Mouse (Mus musculus) cortical plate, adult 2 months (tissue): Measurements from ENCODE around the gene 9130213A22Rik. TPM values are rescaled to one million over a fixed set of nuclear protein-coding genes. Genes with fewer than 3 reads are reported as not detected.

Experiments used
- H3K27ac ChIP-seq: fragments of 200-500 bp; 2 replicates; pipeline ENCODE4 v1.5.1; 2012; ENCODE audit warnings: low read length, control low read depth, inconsistent platforms; ENCODE audit not compliant: insufficient read depth
- H3K4me1 ChIP-seq: fragments of 200-500 bp; 2 replicates; pipeline ENCODE4 v1.6.1; 2011; ENCODE audit warnings: low read length; ENCODE audit not compliant: control insufficient read depth, insufficient read depth
- H3K4me3 ChIP-seq: fragments of 200-500 bp; 2 replicates; pipeline ENCODE4 v1.5.1; 2011; ENCODE audit warnings: mild to moderate bottlenecking, low read length, control low read depth; ENCODE audit not compliant: insufficient read depth
- CTCF ChIP-seq: fragments of 200-500 bp; IDR thresholded peaks from 2 replicates; pipeline ENCODE4 v1.5.1; 2011; ENCODE audit warnings: mild to moderate bottlenecking, control low read depth, low read length; ENCODE audit not compliant: insufficient read depth; ENCODE audit errors: extremely low read depth
- POLR2A ChIP-seq: fragments of 200-500 bp; IDR thresholded peaks from 2 replicates; pipeline ENCODE4 v1.6.1; 2011; ENCODE audit warnings: mild to moderate bottlenecking, low read length, control low read depth; ENCODE audit not compliant: insufficient read depth; ENCODE audit errors: extremely low read depth
- polyA plus RNA-seq: library from polyadenylated mRNA; depleted of rRNA; stranded (reverse); fragments of >200 nt; gene quantifications from 2 replicates; pipeline ENCODE4 v1.2.3, GENCODE M21; 2012; rRNA removed

Gene 9130213A22Rik
- 2.1 and 2.3 TPM in 2 replicates for polyA plus RNA-seq

- Histone ChIP-seq H3K27ac (peak within 1 kb of the TSS; percentile 66; the same call in 1 of the 2 replicates), H3K4me1 (no peaks in the 10 kb centered on the region), H3K4me3 (peak within 1 kb of the TSS; percentile 76)
- TF ChIP-seq CTCF (peak; percentile 27; the same call in 1 of the 2 replicates), POLR2A (no peak)
These were observed at the start of gene 9130213A22Rik for GRCm38 (mm10) chr11:69122336-69122951. 9130213A22Rik (minus strand) TSS chr11:69122589.

GRCm38 (mm10) chr11:69171626-69172025, 49.2 kb upstream of the 9130213A22Rik start:
- TF ChIP-seq POLR2A = no peak
- TF ChIP-seq CTCF = peak; percentile 67
- H3K4me1 ChIP-seq = peaks cover 2% of the 10 kb centered on the region
- H3K4me3 ChIP-seq = no peak overlapping the region

GRCm38 (mm10) chr11:69169313-69169712, 46.9 kb upstream of the 9130213A22Rik start:
- TF ChIP-seq POLR2A (no peak), CTCF (no peak)
- Histone ChIP-seq H3K4me1 (peaks cover 2% of the 10 kb centered on the region), H3K4me3 (no peak overlapping the region), H3K27ac (no peak overlapping the region)

More at GRCm38 (mm10) chr11:69171626-69172025, 49.2 kb upstream of the 9130213A22Rik start:
- H3K27ac ChIP-seq = no peak overlapping the region

- Histone ChIP-seq H3K27ac (no peak within 1 kb of the TSS), H3K4me3 (peak within 1 kb of the TSS; percentile 21; the same call in 1 of the 2 replicates), H3K4me1 (peaks cover 3% of the 10 kb centered on the region; the same call in 1 of the 2 replicates)
- no peak for TF ChIP-seq CTCF
- no peak for TF ChIP-seq POLR2A
These were observed 34.4 kb upstream of the 9130213A22Rik start, which contains the start of gene Alox12b for GRCm38 (mm10) chr11:69156800-69157199. Alox12b (plus strand) TSS chr11:69156989.

- no peak overlapping the region for H3K4me3 ChIP-seq
- TF ChIP-seq CTCF = no peak
- no peak for TF ChIP-seq POLR2A
- peaks cover 3% of the 10 kb centered on the region; the same call in 1 of the 2 replicates for H3K4me1 ChIP-seq
- H3K27ac ChIP-seq = no peak overlapping the region
These were observed 33.0 kb upstream of the 9130213A22Rik start for GRCm38 (mm10) chr11:69155351-69155750.

GRCm38 (mm10) chr11:69153831-69154230, 31.4 kb upstream of the 9130213A22Rik start:
- H3K4me3 ChIP-seq = no peak overlapping the region
- H3K27ac ChIP-seq = no peak overlapping the region
- peaks cover 3% of the 10 kb centered on the region; the same call in 1 of the 2 replicates for H3K4me1 ChIP-seq
- no peak for TF ChIP-seq CTCF
- no peak for TF ChIP-seq POLR2A

- TF ChIP-seq CTCF (no peak), POLR2A (no peak)
- no peak overlapping the region for H3K27ac ChIP-seq
- H3K4me3 ChIP-seq = peak overlapping the region; percentile 9; the same call in 1 of the 2 replicates
These were observed 28.6 kb upstream of the 9130213A22Rik start for GRCm38 (mm10) chr11:69151004-69151403.

GRCm38 (mm10) chr11:69150444-69150843, 28.1 kb upstream of the 9130213A22Rik start:
- TF ChIP-seq CTCF = peak; percentile 60
- TF ChIP-seq POLR2A = no peak
- Histone ChIP-seq H3K27ac (no peak overlapping the region), H3K4me1 (no peaks in the 10 kb centered on the region; the same call in 1 of the 2 replicates), H3K4me3 (peak overlapping the region; percentile 9; the same call in 1 of the 2 replicates)

More at GRCm38 (mm10) chr11:69151004-69151403, 28.6 kb upstream of the 9130213A22Rik start:
- H3K4me1 ChIP-seq = no peaks in the 10 kb centered on the region; the same call in 1 of the 2 replicates

- no peak overlapping the region for H3K27ac ChIP-seq
- H3K4me3 ChIP-seq = no peak overlapping the region
- H3K4me1 ChIP-seq = no peaks in the 10 kb centered on the region; the same call in 1 of the 2 replicates
- TF ChIP-seq CTCF (no peak), POLR2A (no peak)
These were observed 27.3 kb upstream of the 9130213A22Rik start for GRCm38 (mm10) chr11:69149728-69150127.
